Mouse (Mus musculus) lung, embryonic 14.5 days (tissue): ENCODE measurements at regions not wholly inside any gene's neighbourhood (a gene's known extent, or its start where the extent isn't known, plus 50 kb on each side); places are given as distances from the start of the nearest gene placed in this dataset.

Source experiments
- ATAC-seq: fragments of 200-750 bp; cut with Nextera tagmentation; 2 replicates; pipeline ENCODE4 v1.8.0; 2017; ENCODE audit warnings: mild to moderate bottlenecking, moderate TSS enrichment, moderate library complexity; ENCODE audit not compliant: insufficient read depth
- DNase-seq: peaks from one replicate; pipeline ENCODE4 v3.0.0-alpha.2; 2015
- H3K27ac ChIP-seq: fragments of 300-500 bp; sonication (generic); 2 replicates; pipeline ENCODE4 v1.5.1; 2014; ENCODE audit warnings: low read depth, mild to moderate bottlenecking, moderate library complexity
- H3K27me3 ChIP-seq: fragments of 300-500 bp; sonication (generic); 2 replicates; pipeline ENCODE4 v1.6.1; 2014; ENCODE audit warnings: low read length, control low read depth; ENCODE audit not compliant: insufficient read depth
- H3K36me3 ChIP-seq: fragments of 300-500 bp; sonication (generic); 2 replicates; pipeline ENCODE4 v1.6.1; 2014; ENCODE audit warnings: control low read depth; ENCODE audit not compliant: insufficient read depth
- H3K4me1 ChIP-seq: fragments of 300-500 bp; sonication (generic); 2 replicates; pipeline ENCODE4 v1.6.1; 2014; ENCODE audit warnings: antibody characterized with exemption, control low read depth; ENCODE audit not compliant: insufficient read depth
- H3K4me2 ChIP-seq: fragments of 300-500 bp; sonication (generic); 2 replicates; pipeline ENCODE4 v1.6.1; 2014; ENCODE audit warnings: mild to moderate bottlenecking
- H3K4me3 ChIP-seq: fragments of 300-500 bp; sonication (generic); 2 replicates; pipeline ENCODE4 v1.5.1; 2014; ENCODE audit warnings: low read depth, low read length
- H3K9ac ChIP-seq: fragments of 300-500 bp; sonication (generic); 2 replicates; pipeline ENCODE4 v1.6.1; 2014
- H3K9me3 ChIP-seq: fragments of 300-500 bp; sonication (generic); 2 replicates; pipeline ENCODE4 v1.6.1; 2016; ENCODE audit warnings: low read depth, low read length, control low read depth
- CTCF ChIP-seq: IDR thresholded peaks from 2 replicates; pipeline ENCODE4 v1.5.1; 2016; ENCODE audit warnings: antibody characterized with exemption, low read depth
- WGBS: fragments of 180-500 bp; shearing (Covaris S2); extraction: QIAGEN DNeasy Blood & Tissue Kit; methylation state at CpG from one replicate; pipeline ENCODE4 v1.1.7; 2014; 5-methylcytosine and 5-hydroxymethylcytosine counted together

DNA sequence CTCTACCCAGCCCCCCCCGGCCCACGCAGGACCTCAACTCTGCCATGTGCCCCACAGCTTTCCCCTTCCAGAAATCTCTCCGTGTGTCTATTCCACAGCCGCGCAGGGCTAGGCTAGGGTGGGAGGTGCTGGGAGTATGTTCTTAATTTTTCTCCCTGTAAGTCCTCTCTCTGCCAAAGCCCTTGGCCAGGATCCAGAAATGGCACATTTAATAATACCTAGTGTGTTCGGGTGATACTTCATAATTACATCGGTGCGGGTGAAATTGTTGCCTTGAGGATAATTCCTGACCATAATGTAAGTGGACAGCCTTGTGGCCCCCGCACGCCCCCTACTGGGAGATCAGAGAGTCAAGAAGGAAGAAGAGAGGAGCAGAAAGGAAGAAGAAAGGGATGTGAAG, 1093.5 kb downstream of the Mrps31 start:
- WGBS: 35% methylated on average over 10 of the region's 10 CpGs
- Histone ChIP-seq H3K9ac (no peak overlapping the region), H3K27ac (no peak overlapping the region), H3K27me3 (no peaks in the 10 kb centered on the region), H3K9me3 (no peaks in the 10 kb centered on the region), H3K4me1 (no peaks in the 10 kb centered on the region), H3K36me3 (no peaks in the 10 kb centered on the region), H3K4me3 (no peak overlapping the region), H3K4me2 (peak overlapping the region; percentile 52)
- peak; percentile 81 for TF ChIP-seq CTCF
- ATAC-seq (peak; percentile 52; the same call in 1 of the 2 replicates), DNase-seq (peak; percentile 84)

DNA sequence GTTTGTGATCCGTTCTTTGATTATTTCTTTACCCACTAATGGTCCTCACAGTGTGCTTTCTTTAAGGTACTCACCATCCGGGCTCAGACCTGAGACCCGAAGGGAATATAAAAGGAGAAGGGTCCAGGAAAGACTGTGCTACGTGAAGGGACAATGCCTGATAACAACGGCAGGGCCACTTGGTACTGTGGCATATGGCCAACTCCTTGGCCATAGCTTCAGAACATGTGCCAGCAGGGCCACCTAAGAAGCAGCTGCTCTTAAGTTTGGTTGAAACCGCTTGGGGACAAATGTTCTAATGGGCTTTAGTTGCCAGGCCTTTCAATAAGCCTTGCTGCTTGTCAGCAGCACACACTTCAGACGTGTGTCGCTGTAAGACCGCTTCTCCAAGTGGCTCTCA, 1094.1 kb downstream of the Mrps31 start:
- H3K4me3 ChIP-seq: no peak overlapping the region
- no peak overlapping the region for H3K27ac ChIP-seq
- no peak overlapping the region for H3K9ac ChIP-seq
- no peaks in the 10 kb centered on the region for H3K9me3 ChIP-seq
- H3K4me2 ChIP-seq: no peak overlapping the region
- H3K27me3 ChIP-seq: no peaks in the 10 kb centered on the region
- 0 out of 2 replicates have a peak, but pooled peaks have one; percentile 6 for ATAC-seq
- peak; percentile 6 for DNase-seq
- H3K36me3 ChIP-seq: no peaks in the 10 kb centered on the region
- H3K4me1 ChIP-seq: no peaks in the 10 kb centered on the region
- WGBS: 77% methylated on average over 9 of the region's 9 CpGs
- no peak for TF ChIP-seq CTCF

DNA sequence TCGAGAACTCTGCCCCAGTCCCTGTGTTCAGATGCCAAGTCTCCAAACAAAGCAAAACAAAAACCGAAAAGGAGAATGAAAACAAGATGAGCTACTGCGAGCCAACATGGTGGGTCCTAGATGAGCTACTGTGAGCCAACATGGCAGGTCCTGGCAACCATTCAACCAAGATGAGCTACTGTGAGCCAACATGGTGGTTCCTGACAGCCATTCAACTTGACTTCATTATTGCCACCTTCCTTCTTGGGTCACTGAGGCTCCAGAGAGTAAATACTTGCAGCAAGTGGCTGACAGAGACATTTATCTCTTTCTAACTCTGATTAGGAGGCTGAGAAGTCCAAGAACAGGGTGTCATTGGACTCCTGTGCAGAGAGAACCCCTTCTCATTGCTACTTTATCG, 1094.8 kb downstream of the Mrps31 start:
- ATAC-seq (no peak), DNase-seq (no peak)
- H3K9ac ChIP-seq: no peak overlapping the region
- H3K27me3 ChIP-seq: no peaks in the 10 kb centered on the region
- H3K4me3 ChIP-seq: no peak overlapping the region
- no peak overlapping the region for H3K4me2 ChIP-seq
- no peaks in the 10 kb centered on the region for H3K9me3 ChIP-seq
- no peaks in the 10 kb centered on the region for H3K36me3 ChIP-seq
- H3K27ac ChIP-seq: no peak overlapping the region
- no peak for TF ChIP-seq CTCF
- WGBS: 82% methylated on average over 4 of the region's 4 CpGs
- H3K4me1 ChIP-seq: 0 out of 2 replicates have a peak, but pooled peaks cover 3% of the 10 kb centered on the region

DNA sequence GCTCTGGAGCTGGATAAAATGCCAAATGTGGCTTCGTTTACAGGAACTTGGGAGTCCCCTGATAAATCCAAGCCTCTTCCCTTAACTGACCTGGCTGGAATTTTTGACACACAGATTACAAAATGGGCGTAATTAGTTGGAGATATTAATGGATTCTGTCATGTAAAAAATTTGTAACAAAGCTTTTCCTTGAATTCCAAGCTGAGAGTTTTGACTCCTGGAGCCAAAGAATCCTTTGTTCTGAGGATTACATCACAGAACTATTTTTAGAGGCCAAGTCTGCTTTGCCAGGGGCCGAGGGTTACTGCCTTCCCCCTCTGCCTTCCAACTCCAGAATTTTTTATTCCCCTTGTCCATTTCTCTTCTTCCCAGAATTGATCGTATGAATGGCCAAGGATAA, 1096.5 kb downstream of the Mrps31 start:
- ATAC-seq: no peak
- H3K36me3 ChIP-seq: no peaks in the 10 kb centered on the region
- no peaks in the 10 kb centered on the region for H3K27me3 ChIP-seq
- 49% methylated on average over 4 of the region's 4 CpGs for WGBS
- no peak overlapping the region for H3K9ac ChIP-seq
- TF ChIP-seq CTCF: no peak
- peak; percentile 47 for DNase-seq
- 0 out of 2 replicates have a peak, but pooled peaks cover 3% of the 10 kb centered on the region for H3K4me1 ChIP-seq
- H3K4me2 ChIP-seq: no peak overlapping the region
- H3K9me3 ChIP-seq: no peaks in the 10 kb centered on the region
- no peak overlapping the region for H3K27ac ChIP-seq
- no peak overlapping the region for H3K4me3 ChIP-seq

DNA sequence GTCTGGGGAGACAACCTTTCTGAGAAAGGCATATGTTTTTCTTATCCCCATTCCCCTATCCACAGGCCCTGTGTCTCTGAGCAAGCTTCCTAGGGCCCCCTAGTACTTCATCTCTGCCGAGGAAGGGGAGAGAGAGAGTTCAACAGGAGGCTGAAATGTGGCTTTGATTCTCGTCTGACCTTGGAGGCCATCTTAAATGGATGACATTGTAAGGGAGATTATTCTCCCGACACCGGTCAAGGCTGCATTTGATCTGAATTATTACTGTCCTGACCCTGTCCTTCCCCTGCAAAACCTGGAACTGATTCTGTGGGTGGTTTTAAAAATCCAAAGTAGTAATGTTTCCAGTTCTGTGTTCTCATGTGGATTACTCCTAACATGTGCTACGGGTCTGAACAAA, 1098.9 kb downstream of the Mrps31 start:
- H3K4me1 ChIP-seq: 0 out of 2 replicates have a peak, but pooled peaks cover 3% of the 10 kb centered on the region
- ATAC-seq: no peak
- H3K27me3 ChIP-seq: no peaks in the 10 kb centered on the region
- DNase-seq: no peak
- H3K4me2 ChIP-seq: no peak overlapping the region
- no peak overlapping the region for H3K9ac ChIP-seq
- no peak for TF ChIP-seq CTCF
- H3K36me3 ChIP-seq: no peaks in the 10 kb centered on the region
- H3K27ac ChIP-seq: no peak overlapping the region
- H3K4me3 ChIP-seq: no peak overlapping the region
- WGBS: 51% methylated on average over 5 of the region's 5 CpGs
- H3K9me3 ChIP-seq: no peaks in the 10 kb centered on the region

DNA sequence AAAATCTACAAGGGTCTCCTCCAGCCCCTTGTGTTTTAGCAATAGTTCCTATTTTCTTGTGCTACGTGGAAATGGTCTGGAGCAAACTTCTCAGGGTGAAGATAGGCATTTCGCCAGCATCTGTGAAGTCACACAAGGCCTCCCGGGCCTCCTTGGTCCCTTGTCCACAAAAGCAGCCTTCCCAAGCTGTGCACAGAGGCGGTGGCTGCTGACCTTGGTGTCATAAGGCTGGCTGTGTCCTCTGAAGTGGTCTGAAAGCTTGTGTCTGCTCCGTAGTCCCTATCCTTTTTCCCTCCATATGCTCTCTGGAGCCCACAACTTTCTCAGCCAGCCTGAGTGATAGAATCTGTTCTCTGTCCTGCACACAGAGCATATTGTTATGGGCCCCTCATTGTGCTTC, 1099.4 kb downstream of the Mrps31 start:
- H3K27me3 ChIP-seq: no peaks in the 10 kb centered on the region
- H3K9ac ChIP-seq: no peak overlapping the region
- H3K27ac ChIP-seq: no peak overlapping the region
- no peak for TF ChIP-seq CTCF
- H3K9me3 ChIP-seq: no peaks in the 10 kb centered on the region
- 57% methylated on average over 5 of the region's 5 CpGs for WGBS
- no peak overlapping the region for H3K4me2 ChIP-seq
- ATAC-seq (no peak), DNase-seq (peak; percentile 12)
- H3K4me3 ChIP-seq: no peak overlapping the region
- H3K36me3 ChIP-seq: no peaks in the 10 kb centered on the region
- H3K4me1 ChIP-seq: 0 out of 2 replicates have a peak, but pooled peaks cover 3% of the 10 kb centered on the region

DNA sequence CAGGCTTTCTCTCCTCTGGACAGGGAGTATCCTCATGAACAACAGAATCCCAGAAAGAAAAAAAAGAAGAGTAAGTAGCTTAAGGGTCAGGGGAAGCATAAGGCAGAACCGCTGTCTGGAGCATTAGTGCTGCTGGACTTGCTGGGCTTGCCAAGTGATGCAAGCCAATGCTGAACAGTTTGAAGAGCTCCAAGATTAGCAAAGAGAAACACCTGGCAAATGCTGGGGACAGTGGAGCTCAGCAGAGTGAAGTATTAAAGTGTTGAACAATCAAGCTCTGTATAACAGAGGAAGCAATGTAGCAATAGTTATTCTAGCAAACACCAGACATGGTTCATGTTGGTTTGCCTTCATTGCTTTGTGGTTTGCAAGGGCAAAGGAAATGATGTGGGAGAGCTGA, 1100.1 kb downstream of the Mrps31 start:
- no peak for TF ChIP-seq CTCF
- WGBS: 64% methylated on average over 1 of the region's 1 CpGs
- Histone ChIP-seq H3K27me3 (no peaks in the 10 kb centered on the region), H3K4me1 (0 out of 2 replicates have a peak, but pooled peaks cover 3% of the 10 kb centered on the region), H3K9me3 (no peaks in the 10 kb centered on the region), H3K4me2 (no peak overlapping the region), H3K4me3 (no peak overlapping the region), H3K9ac (no peak overlapping the region), H3K36me3 (no peaks in the 10 kb centered on the region), H3K27ac (no peak overlapping the region)
- no peak for DNase-seq
- ATAC-seq: no peak

DNA sequence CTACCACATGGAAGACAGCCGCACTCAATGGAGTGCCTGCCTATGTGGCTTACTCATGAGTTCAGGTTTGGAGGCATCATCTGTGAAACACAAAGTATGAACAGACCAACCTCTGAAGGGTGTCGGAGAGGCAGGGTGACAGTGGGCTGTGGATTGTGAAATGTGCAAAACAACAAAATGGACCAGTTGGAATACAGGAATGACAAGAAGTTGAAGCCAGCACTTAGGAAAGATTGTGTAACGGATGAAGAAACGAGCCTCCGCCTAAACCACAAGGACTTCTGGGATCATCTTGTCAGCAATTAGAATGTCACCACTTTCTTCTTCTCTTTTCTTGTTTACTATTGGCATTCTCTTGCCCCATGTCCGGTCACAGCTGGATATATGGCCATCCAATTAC, 1100.6 kb downstream of the Mrps31 start:
- Histone ChIP-seq H3K27me3 (no peaks in the 10 kb centered on the region), H3K36me3 (no peaks in the 10 kb centered on the region), H3K4me1 (0 out of 2 replicates have a peak, but pooled peaks cover 3% of the 10 kb centered on the region), H3K9me3 (no peaks in the 10 kb centered on the region), H3K4me2 (no peak overlapping the region), H3K9ac (no peak overlapping the region), H3K27ac (no peak overlapping the region), H3K4me3 (no peak overlapping the region)
- no peak for TF ChIP-seq CTCF
- ATAC-seq (no peak), DNase-seq (no peak)
- WGBS: 91% methylated on average over 6 of the region's 6 CpGs
